Mouse (Mus musculus): ENCODE data around the gene Slc38a9. TPM values are rescaled to one million over a fixed set of nuclear protein-coding genes. Genes with fewer than 3 reads are reported as not detected.
A peak's percentile ranks its signal among the peaks of the same experiment; 100 is the strongest.

Slc38a9 gene
- polyA plus RNA-seq, 1 experiment from 2014 or later: 19.0 TPM

- Histone ChIP-seq H3K4me3 (ENCODE audit: low read depth, low read length) (no peak overlapping the region), H3K27ac (ENCODE audit: low read depth, low read length) (no peak overlapping the region), H3K4me2 (ENCODE audit: low read depth, low read length, severe bottlenecking) (no peak overlapping the region), H3K9ac (ENCODE audit: low read length) (no peak overlapping the region), H3K36me3 (ENCODE audit: control insufficient read depth, insufficient read depth, low read length) (no peaks in the 10 kb centered on the region), H3K27me3 (ENCODE audit: control insufficient read depth, insufficient read depth, low read length) (no peaks in the 10 kb centered on the region), H3K9me3 (ENCODE audit: control insufficient read depth, low read length) (no peaks in the 10 kb centered on the region), H3K4me1 (replicated peaks; ENCODE audit: control insufficient read depth, insufficient read depth, low read length) (no peaks in the 10 kb centered on the region)
- 92% methylated on average over 3 of the region's 3 CpGs for WGBS
- DNase-seq (ENCODE audit: low spot score): no peak
- ATAC-seq (replicated peaks; ENCODE audit: low FRiP score): no peak
These were observed 17.7 kb upstream of the Slc38a9 start for GRCm38 (mm10) chr13:112642897-112643296.

GRCm38 (mm10) chr13:112644996-112645395 is 15.6 kb upstream of the Slc38a9 start:
- H3K27me3 ChIP-seq (ENCODE audit: control insufficient read depth, insufficient read depth, low read length): no peaks in the 10 kb centered on the region
- 87% methylated on average over 3 of the region's 3 CpGs for WGBS
- no peak overlapping the region for H3K4me2 ChIP-seq (ENCODE audit: low read depth, low read length, severe bottlenecking)
- no peaks in the 10 kb centered on the region for H3K9me3 ChIP-seq (ENCODE audit: control insufficient read depth, low read length)
- no peak for DNase-seq (ENCODE audit: low spot score)
- H3K36me3 ChIP-seq (ENCODE audit: control insufficient read depth, insufficient read depth, low read length): no peaks in the 10 kb centered on the region
- no peak overlapping the region for H3K9ac ChIP-seq (ENCODE audit: low read length)
- no peaks in the 10 kb centered on the region for H3K4me1 ChIP-seq (replicated peaks; ENCODE audit: control insufficient read depth, insufficient read depth, low read length)
- no peak overlapping the region for H3K27ac ChIP-seq (ENCODE audit: low read depth, low read length)
- ATAC-seq (replicated peaks; ENCODE audit: low FRiP score): no peak
- no peak overlapping the region for H3K4me3 ChIP-seq (ENCODE audit: low read depth, low read length)

DNA sequence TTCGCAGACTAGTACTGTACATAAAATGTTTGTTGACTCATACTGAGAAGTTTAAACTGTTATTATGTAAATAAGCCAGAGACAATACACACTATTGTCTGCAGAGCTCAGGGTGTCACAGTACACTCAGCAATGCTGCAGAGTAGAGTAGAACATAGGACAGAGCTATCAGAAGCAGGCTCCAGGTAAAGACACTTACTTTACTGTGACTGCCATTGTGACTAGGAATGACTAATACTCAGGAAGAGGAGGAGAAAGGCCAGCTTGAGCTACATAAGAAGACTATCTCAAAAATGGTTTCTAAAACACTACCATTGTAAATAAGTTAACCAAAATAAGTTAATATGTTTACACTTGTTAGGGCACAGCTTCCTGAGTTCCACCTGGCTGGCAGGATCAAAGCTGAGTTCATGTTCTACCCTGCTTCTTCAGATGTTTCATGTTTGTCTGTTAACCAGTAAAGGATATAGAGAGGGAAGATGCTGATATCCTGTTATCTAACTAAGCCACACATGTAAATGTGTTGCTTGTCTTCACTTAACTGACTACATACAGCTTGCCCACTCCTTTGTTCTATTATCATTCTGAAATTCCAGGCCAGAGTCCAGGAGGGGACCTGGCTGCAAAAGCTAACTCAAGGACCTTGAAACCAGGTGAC is 14.9 kb upstream of the Slc38a9 start:
- Histone ChIP-seq H3K9me3 (ENCODE audit: control insufficient read depth, low read length) (no peaks in the 10 kb centered on the region), H3K36me3 (ENCODE audit: control insufficient read depth, insufficient read depth, low read length) (no peaks in the 10 kb centered on the region), H3K9ac (ENCODE audit: low read length) (no peak overlapping the region), H3K27me3 (ENCODE audit: control insufficient read depth, insufficient read depth, low read length) (no peaks in the 10 kb centered on the region), H3K4me2 (ENCODE audit: low read depth, low read length, severe bottlenecking) (no peak overlapping the region), H3K4me1 (replicated peaks; ENCODE audit: control insufficient read depth, insufficient read depth, low read length) (no peaks in the 10 kb centered on the region), H3K4me3 (ENCODE audit: low read depth, low read length) (no peak overlapping the region), H3K27ac (ENCODE audit: low read depth, low read length) (no peak overlapping the region)
- DNase-seq (ENCODE audit: low spot score): no peak
- WGBS: 82% methylated on average over 1 of the region's 1 CpGs
- no peak for ATAC-seq (replicated peaks; ENCODE audit: low FRiP score)

DNA sequence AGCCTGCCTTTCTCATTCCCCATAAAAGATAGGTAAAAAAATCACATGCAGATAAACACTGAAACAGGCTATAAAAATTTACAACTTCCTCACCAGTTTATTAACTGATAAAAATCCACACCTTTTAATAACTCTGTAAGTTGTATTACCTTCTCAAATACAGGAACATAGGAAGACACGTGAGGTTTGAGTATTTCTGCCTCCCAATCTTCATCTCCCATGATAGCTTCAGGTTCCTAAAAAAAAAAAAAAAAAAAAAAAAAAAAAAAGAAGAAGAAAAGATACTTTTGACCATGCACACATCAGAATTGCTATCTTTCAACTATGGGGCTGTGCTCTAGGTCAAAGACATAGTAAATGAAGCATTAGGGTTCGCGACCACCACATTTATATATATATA is 9.4 kb upstream of the Slc38a9 start:
- Histone ChIP-seq H3K27ac (ENCODE audit: low read depth, low read length) (no peak overlapping the region), H3K9ac (ENCODE audit: low read length) (no peak overlapping the region), H3K36me3 (ENCODE audit: control insufficient read depth, insufficient read depth, low read length) (no peaks in the 10 kb centered on the region; the same call in 1 of the 2 replicates), H3K4me2 (ENCODE audit: low read depth, low read length, severe bottlenecking) (no peak overlapping the region), H3K9me3 (ENCODE audit: control insufficient read depth, low read length) (peaks cover 8% of the 10 kb centered on the region), H3K27me3 (ENCODE audit: control insufficient read depth, insufficient read depth, low read length) (no peaks in the 10 kb centered on the region), H3K4me1 (replicated peaks; ENCODE audit: control insufficient read depth, insufficient read depth, low read length) (no peaks in the 10 kb centered on the region), H3K4me3 (ENCODE audit: low read depth, low read length) (no peak overlapping the region)
- WGBS: 89% methylated on average over 3 of the region's 3 CpGs
- no peak for DNase-seq (ENCODE audit: low spot score)
- ATAC-seq (replicated peaks; ENCODE audit: low FRiP score): no peak

GRCm38 (mm10) chr13:112652205-112652604 is 8.3 kb upstream of the Slc38a9 start, which contains the start of gene Ddx4:
TSS of gene Ddx4 (minus strand) at chr13:112652475.
- ATAC-seq (replicated peaks; ENCODE audit: low FRiP score) (no peak), DNase-seq (ENCODE audit: low spot score) (no peak)
- no peaks in the 10 kb centered on the region; the same call in 1 of the 2 replicates for H3K36me3 ChIP-seq (ENCODE audit: control insufficient read depth, insufficient read depth, low read length)
- no peak within 1 kb of the TSS for H3K4me3 ChIP-seq (ENCODE audit: low read depth, low read length)
- 67% methylated on average over 45 of the region's 45 CpGs for WGBS
- no peak within 1 kb of the TSS for H3K9ac ChIP-seq (ENCODE audit: low read length)
- H3K4me1 ChIP-seq (replicated peaks; ENCODE audit: control insufficient read depth, insufficient read depth, low read length): no peaks in the 10 kb centered on the region
- H3K4me2 ChIP-seq (ENCODE audit: low read depth, low read length, severe bottlenecking): no peak within 1 kb of the TSS
- H3K9me3 ChIP-seq (ENCODE audit: control insufficient read depth, low read length): peaks cover 8% of the 10 kb centered on the region
- no peak within 1 kb of the TSS for H3K27ac ChIP-seq (ENCODE audit: low read depth, low read length)
- H3K27me3 ChIP-seq (ENCODE audit: control insufficient read depth, insufficient read depth, low read length): no peaks in the 10 kb centered on the region

DNA sequence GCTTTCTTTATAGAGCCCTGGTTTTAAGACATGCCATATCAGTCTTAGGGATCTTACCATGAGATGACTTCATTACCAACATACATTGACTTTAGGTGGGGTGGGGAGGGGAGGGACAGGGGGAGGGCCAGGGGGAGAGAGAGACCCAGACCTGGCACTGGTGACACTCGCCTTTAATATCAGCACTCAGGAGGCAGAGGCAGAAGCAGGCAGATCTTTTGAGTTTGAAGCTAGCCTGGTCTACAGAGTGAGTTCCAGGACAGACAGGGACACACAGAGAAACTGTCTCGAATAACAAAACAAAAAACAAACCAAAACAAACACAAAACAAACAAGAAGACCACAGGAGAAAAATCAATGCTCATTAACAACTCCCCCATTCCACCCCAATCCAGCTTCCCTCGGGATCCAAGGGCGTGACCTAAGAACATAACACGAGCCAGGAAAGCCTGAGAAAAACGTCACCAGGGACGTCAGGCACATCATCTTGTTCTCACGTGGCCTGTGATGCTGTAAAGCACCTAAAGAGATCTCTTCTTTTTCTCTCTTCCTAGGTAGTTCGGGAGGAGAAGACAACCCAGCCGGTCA is 471 bp upstream of the Slc38a9 start:
- no peaks in the 10 kb centered on the region; the same call in 1 of the 2 replicates for H3K4me1 ChIP-seq (replicated peaks; ENCODE audit: control insufficient read depth, insufficient read depth, low read length)
- DNase-seq (ENCODE audit: low spot score): no peak
- no peaks in the 10 kb centered on the region for H3K36me3 ChIP-seq (ENCODE audit: control insufficient read depth, insufficient read depth, low read length)
- peak; percentile 55 for ATAC-seq (replicated peaks; ENCODE audit: low FRiP score)
- peak overlapping the region; percentile 7; the same call in 1 of the 2 replicates for H3K9ac ChIP-seq (ENCODE audit: low read length)
- 4% methylated on average over 10 of the region's 10 CpGs for WGBS
- no peak overlapping the region for H3K27ac ChIP-seq (ENCODE audit: low read depth, low read length)
- H3K4me3 ChIP-seq (ENCODE audit: low read depth, low read length): peak overlapping the region; percentile 69
- H3K27me3 ChIP-seq (ENCODE audit: control insufficient read depth, insufficient read depth, low read length): no peaks in the 10 kb centered on the region
- peak overlapping the region; percentile 43 for H3K4me2 ChIP-seq (ENCODE audit: low read depth, low read length, severe bottlenecking)
- no peaks in the 10 kb centered on the region for H3K9me3 ChIP-seq (ENCODE audit: control insufficient read depth, low read length)

DNA sequence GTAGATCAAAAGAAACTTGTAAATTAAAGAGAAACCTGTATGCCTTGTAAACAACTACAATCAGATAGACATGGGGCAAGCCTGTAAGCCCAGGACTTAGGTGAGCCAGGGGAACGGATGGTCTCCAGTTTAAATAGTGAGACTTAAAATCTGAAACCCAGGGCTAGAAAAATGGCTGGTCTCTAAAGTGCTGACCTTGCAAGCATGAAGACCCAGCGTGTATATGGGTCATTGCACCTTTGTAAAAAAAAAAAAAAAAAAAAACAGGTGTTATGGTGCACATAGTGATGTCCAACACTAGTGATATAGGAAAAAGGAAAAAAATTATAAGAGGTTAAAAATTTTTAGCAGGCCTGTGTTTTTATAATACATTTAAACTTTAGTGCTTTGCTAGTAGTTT is 1.1 kb downstream of the Slc38a9 start:
- no peaks in the 10 kb centered on the region; the same call in 1 of the 2 replicates for H3K4me1 ChIP-seq (replicated peaks; ENCODE audit: control insufficient read depth, insufficient read depth, low read length)
- WGBS: 74% methylated on average over 2 of the region's 2 CpGs

DNA sequence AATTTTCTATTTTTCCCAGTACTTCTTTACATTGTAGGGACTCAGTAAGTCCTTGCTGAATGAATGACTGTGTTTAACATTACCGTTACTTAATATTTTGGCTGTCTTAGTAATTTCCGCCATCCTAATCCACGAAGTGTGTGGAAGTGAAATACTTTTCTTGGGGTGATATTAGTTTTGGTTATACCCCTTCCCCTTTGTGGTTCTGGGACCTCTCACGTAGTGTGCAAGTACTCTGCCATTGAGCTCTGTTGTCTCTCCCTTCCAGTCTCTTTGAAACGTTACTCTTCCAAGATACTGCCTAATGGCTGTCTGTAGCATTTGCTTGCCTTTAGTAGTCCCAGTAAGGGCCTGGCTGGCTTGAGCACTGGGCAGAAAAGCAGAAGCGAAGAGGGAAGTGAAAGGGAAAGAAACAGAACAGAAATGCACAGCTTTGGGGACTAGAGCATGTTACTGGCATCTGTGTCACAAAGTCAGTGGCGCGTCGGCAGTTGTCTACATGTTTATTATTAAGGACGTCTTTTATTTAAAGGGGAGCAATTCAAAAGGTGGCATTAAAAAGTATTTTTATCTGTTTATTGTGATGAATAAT is 6.0 kb downstream of the Slc38a9 start:
- no peaks in the 10 kb centered on the region for H3K27me3 ChIP-seq (ENCODE audit: control insufficient read depth, insufficient read depth, low read length)
- no peaks in the 10 kb centered on the region for H3K9me3 ChIP-seq (ENCODE audit: control insufficient read depth, low read length)
- no peak overlapping the region for H3K27ac ChIP-seq (ENCODE audit: low read depth, low read length)
- ATAC-seq (replicated peaks; ENCODE audit: low FRiP score) (no peak), DNase-seq (ENCODE audit: low spot score) (no peak)
- H3K4me3 ChIP-seq (ENCODE audit: low read depth, low read length): no peak overlapping the region
- WGBS: 89% methylated on average over 10 of the region's 10 CpGs
- no peak overlapping the region for H3K9ac ChIP-seq (ENCODE audit: low read length)
- no peaks in the 10 kb centered on the region for H3K4me1 ChIP-seq (replicated peaks; ENCODE audit: control insufficient read depth, insufficient read depth, low read length)
- H3K4me2 ChIP-seq (ENCODE audit: low read depth, low read length, severe bottlenecking): no peak overlapping the region
- H3K36me3 ChIP-seq (ENCODE audit: control insufficient read depth, insufficient read depth, low read length): no peaks in the 10 kb centered on the region

More for the DNA sequence above, 1.1 kb downstream of the Slc38a9 start:
- H3K4me3 ChIP-seq (ENCODE audit: low read depth, low read length): no peak overlapping the region
- no peaks in the 10 kb centered on the region for H3K36me3 ChIP-seq (ENCODE audit: control insufficient read depth, insufficient read depth, low read length)
- no peak overlapping the region; the same call in 1 of the 2 replicates for H3K4me2 ChIP-seq (ENCODE audit: low read depth, low read length, severe bottlenecking)
- no peaks in the 10 kb centered on the region for H3K27me3 ChIP-seq (ENCODE audit: control insufficient read depth, insufficient read depth, low read length)
- no peak overlapping the region for H3K9ac ChIP-seq (ENCODE audit: low read length)
- no peak for DNase-seq (ENCODE audit: low spot score)
- no peaks in the 10 kb centered on the region for H3K9me3 ChIP-seq (ENCODE audit: control insufficient read depth, low read length)
- ATAC-seq (replicated peaks; ENCODE audit: low FRiP score): no peak
- no peak overlapping the region for H3K27ac ChIP-seq (ENCODE audit: low read depth, low read length)
